Mouse (Mus musculus): ENCODE data around the gene Eomes.
A peak's percentile ranks its signal among the peaks of the same experiment; 100 is the strongest.

The Eomes gene

GRCm38 (mm10) chr9:118517619-118518018 is 39.6 kb downstream of the Eomes start:
- no peak for DNase-seq (ENCODE audit: low read depth, low spot score)

DNA sequence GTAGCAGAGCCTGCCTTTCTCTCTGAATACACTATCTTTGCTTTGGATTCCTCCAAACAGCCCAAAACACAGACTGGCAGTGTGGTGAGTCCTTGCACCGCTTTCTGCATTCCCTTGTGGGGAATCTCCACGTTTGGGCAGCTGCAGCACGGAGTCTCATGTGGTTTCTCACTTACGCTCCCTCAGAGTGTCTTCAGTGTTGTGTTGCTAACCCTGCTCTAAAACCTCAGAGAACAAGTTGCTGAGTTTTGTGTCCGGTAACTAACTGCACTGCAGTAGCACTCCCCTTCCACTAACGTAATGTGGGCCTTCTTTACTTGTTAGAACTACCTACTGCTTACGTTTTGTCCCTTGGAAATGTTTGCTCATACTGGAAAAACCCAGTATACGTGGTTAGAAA is 41.1 kb downstream of the Eomes start:
- DNase-seq (ENCODE audit: low read depth, low spot score) = no peak

DNA sequence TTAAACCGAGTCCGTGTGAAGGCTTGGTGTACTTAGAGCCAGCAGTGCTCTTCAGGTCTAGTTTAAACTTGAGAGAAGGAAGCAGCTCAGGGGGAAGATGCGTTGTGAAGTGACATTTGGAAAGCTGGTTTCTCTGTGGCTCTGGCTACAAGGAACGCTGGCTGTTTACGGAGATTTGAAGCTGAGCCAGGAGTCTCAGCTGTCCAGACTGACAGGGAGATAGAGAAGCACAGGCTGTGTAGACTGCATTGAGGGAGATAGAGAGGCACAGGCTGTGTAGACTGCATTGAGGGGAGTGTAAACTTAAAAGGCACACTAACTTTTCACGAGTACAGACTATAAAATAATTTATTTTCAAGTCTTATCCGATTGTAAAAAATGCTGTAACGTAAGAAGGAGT is 42.0 kb downstream of the Eomes start:
- no peak for DNase-seq (ENCODE audit: low read depth, low spot score)

- peak; percentile 23 for DNase-seq (ENCODE audit: low read depth, low spot score)
These were observed 42.8 kb downstream of the Eomes start for GRCm38 (mm10) chr9:118520858-118521257.

DNA sequence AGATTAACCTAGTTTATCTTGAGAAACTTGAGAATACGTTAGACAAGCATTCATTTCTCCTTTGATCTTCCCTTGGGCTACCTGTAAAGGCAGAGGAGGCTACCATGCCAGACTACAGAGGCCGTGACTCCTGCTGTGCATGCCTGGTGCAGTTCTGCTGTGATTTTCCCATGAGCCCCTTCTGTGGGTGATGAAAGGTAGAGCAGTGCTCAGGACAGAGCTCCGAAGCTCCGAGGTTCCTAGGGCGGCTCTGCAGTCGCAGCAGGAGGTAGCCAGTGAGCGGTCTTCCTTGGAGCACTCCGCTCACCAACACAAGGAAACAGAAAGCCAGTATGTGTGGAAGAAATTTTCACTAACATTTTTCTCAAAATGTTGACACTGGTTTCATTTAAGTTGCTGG is 43.6 kb downstream of the Eomes start:
- DNase-seq (ENCODE audit: low read depth, low spot score) = peak; percentile 28

- no peak for DNase-seq (ENCODE audit: low read depth, low spot score)
These were observed 45.7 kb downstream of the Eomes start for GRCm38 (mm10) chr9:118523738-118524137.

DNA sequence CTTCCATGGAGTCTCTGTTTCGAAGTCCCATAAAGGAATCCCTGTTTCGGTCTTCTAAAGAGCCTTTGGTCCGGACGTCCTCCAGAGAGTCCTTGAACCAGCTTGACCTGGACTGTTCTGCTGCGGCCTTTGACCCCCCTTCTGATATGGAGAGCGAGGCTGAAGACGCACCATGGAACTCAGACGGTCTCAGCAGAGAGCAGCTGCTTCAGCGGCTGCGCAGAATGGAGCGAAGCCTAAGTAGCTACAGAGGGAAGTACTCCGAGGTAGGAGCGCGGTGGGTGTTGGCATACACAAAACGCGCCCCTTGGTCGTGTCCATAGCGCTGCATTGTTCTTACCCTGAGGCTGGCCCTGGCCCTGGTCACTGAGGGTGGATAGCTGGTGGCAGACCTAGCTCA is 49.0 kb downstream of the Eomes start:
- peak; percentile 15 for DNase-seq (ENCODE audit: low read depth, low spot score)

DNA sequence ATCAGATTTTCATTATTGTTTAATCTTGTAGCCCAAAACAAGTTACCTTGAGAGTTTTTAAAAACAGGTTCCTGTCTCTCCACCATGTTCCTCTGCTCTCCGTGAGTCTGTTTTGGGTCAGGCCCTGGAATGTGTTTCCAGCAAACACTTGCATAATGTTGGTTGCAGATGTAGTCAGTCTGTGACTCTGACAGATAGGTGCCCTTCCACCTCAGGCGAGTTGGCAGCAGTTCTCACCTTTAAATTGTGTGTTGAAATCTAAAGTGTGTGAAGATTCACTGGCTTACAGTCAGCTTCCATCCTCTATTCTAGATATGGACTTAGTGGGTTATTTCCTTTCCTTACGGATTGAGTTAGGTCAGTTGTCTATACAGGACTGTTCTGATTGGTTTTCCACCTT is 51.8 kb downstream of the Eomes start:
- DNase-seq (ENCODE audit: low read depth, low spot score) = no peak

GRCm38 (mm10) chr9:118530679-118531078 is 52.7 kb downstream of the Eomes start:
- no peak for DNase-seq (ENCODE audit: low read depth, low spot score)

- no peak for DNase-seq (ENCODE audit: low read depth, low spot score)
These were observed 54.6 kb downstream of the Eomes start for GRCm38 (mm10) chr9:118532516-118533205.
